Mouse (Mus musculus) kidney, adult 10 weeks (tissue): ENCODE data around the gene Dars2. TPM values are rescaled to one million over a fixed set of nuclear protein-coding genes. Genes with fewer than 3 reads are reported as not detected.

Experiments
- polyA plus RNA-seq: library from polyadenylated mRNA; stranded (reverse); fragments of 350-450 nt; fragmentation: Illumina TruSeq; extraction: RNeasy Lipid Tissue Mini Kit (QIAGEN cat#74804); gene quantifications from one replicate; pipeline ENCODE4 v1.2.3, GENCODE M21; 2014; ENCODE audit warnings: low read depth, low replicate concordance

Dars2 gene
- polyA plus RNA-seq = 21.5 TPM

DNA sequence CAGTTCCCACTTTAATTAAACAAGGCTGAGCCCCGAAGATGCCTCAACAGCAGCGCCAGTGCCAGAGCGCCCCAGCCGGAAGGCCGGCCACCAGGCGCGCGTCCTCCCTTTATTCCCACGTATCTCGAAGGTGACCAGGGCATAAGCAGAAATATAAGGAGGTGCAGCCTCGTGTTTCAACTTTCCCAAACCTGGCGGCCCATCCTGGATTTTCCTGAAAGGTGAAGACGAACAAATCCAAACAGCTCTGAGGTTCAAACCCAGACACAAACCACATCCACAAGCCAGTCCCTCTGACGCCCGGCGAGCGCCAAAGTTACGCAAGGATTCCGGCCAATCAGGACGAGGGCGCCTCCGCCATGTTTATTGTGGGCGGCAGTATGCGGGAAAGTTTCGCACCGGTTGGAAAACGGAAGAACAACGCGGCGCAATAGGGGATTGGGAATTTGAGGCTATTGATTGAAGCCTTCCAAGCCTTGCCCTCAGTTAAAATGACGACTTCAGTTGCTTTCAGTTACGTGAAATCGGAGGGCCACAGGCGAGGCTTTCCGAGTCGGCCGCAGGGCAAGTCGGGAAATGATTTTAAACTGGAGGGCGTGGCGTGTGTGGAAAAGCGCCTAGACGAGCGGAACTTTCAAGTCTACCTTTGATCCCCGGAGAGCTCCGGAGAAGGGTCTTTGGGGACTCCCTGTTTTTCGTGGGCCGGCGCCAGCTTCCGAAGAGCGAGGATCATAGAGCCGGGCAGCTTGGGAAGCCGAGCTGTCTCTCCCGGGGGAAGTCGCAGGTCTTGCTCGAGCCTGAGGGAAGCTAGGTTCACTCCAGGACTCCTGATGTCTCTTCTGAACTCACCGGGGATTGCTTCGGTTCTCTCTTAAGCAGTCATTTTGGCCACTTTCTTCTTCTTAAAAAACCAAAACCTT lies at the start of gene Dars2, which contains the start of gene Cenpl:
Gene Dars2 (minus strand): TSS at position 307 of the 920 bp plus-strand sequence.
Gene Cenpl (plus strand): TSS at position 362 of the 920 bp plus-strand sequence.

DNA sequence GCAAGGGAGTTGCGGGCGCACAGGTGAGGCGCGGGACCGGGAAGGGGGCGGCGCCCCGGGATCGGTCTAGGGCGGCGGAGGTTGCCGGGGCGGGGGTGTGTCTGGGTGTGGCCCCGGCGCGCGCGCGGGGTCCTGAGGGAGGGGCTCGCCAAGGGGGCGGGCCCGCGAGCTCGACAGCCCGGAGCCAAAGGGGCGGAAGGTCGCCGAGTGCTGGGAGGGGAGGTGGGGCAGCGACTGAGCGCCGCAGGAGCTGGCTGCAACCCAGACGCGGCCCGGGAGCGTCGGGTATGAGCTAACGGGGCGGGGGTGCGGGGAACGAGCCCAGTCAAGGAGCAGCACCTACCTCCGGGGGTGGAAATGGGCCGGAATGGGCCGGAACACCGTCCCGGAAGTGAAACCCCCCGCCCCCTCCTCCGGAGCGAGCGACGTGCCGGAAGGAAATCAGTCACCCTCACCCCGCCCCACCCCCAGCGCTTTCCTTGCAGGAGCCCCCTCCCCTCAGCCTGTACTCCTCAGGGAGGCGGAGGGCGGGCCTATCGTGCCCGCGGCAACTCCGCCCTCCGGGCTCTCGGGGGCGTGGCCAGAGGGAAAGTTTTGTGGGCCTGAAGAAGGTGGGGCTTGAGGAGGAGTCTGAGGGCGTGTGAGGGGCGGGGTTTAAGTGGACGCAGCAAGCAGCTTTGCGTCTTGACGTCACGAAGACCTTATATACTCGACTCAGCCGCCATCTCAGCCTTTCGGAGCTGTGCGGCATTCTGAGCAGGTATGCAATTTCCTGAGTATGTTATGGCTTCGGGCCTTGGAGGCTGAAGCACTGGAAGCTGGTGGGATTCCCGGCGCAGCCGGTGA lies 35.8 kb downstream of the Dars2 start, which contains the start of gene Zbtb37:
Gene Zbtb37 (minus strand): TSS at position 415 of the 846 bp plus-strand sequence.

Other genes starting within 250 kb of the Dars2 start
- 30.2 TPM for gene Rc3h1, start 164.2 kb downstream of the Dars2 start, polyA plus RNA-seq
- 1.3 TPM for gene Serpinc1, start 92.1 kb downstream of the Dars2 start, polyA plus RNA-seq
- gene Zbtb37, start 35.8 kb downstream of the Dars2 start, polyA plus RNA-seq = 8.9 TPM
- gene Cenpl, start 55 bp upstream of the Dars2 start, polyA plus RNA-seq = 11.1 TPM
- gene Klhl20, start 60.9 kb upstream of the Dars2 start, polyA plus RNA-seq = 21.9 TPM
- 4.2 TPM for gene Ankrd45, start 72.0 kb upstream of the Dars2 start, polyA plus RNA-seq
- not detected for gene Tex50, start 88.7 kb upstream of the Dars2 start, polyA plus RNA-seq
- gene Prdx6, start 180.6 kb upstream of the Dars2 start, polyA plus RNA-seq = 199 TPM